Mouse (Mus musculus) liver, adult (tissue): Measurements from ENCODE around the gene Crip2.

Experiments used
- GATA4 ChIP-seq: IDR thresholded peaks from 2 replicates; pipeline ENCODE4 v1.6.1; 2014; ENCODE audit warnings: mild to moderate bottlenecking, low read length; ENCODE audit not compliant: insufficient replicate concordance

The Crip2 gene

DNA sequence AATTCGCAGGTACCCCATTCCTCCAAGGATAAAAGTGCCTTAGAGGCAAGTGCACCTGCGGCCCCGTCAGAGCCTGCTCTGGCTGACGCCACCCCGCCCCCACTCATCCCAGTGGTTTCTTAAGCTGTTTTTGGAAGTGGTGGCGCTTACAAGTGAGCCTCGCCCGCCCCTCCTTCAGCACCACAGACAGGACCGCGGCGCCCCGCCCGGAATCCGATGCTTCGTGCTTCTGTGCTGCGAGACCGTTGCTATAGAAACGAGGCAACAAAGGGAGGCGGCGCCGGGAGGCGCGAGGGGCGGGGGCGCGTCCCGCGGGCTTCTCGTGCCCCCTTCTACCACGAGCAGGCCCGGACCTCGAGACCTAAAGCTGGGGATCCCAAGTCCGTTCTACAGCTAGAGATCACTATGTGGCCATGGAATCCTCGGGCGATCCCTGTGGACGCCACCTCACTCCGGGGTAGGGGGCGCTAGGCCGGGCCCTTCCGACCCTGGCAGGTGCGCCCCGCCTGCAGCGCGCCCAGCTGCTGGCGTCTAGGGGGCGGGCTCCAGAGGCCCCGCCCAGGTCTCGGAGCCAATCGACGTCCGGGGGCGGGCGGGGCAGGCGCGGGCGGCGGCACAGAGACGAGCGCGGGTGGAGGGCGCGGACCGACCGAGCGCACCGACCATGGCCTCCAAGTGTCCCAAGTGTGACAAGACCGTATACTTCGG, at the start of gene Crip2:
Crip2 (plus strand) TSS at position 329 of the 708 bp plus-strand sequence.
- no peak for TF ChIP-seq GATA4

DNA sequence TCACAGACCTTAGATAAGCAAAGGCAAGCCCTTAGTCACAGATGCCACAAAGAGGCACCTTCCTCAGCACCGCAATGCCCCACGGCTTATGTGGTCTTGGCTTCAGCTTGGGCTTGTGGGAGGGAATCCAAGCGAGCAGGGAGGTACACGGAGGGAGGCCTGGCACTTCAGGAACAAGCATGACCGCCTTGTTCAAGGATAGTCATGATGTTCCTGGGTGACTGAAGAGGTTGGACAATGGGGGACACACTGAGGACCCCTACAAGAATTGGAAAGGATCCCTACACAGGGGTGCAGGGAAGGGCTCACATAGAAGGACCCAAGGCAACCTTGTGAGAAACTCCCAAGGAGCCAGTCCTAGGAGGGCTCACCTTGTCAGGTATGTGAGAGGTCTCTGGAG, 43.0 kb upstream of the Crip2 start:
- TF ChIP-seq GATA4, result no peak

DNA sequence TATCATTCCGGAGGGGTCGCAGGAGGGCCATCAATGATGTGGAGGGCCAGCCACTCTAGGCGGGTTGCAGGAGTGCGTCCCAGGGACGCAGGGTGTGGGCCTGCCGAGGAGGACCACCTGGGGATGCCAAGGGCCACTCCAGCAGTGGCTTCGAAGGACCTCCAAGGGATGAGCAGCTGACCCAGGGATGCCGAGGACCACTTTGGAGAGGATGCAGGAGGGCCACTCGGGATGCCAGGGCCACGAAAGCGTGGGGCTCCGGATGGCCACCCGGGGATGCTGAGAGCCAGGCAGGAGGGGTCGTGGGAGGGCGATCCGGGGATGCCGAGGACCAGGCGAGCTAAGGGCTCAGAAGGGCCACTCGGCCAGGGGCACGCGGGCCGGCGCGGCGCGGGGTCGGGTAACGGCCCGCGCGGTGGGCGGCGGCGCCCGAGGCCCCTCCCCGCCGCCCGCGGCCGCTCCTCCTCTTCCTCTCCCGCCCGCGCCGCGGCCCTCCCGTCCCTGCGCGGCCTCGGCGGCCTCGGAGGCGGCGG, 42.2 kb upstream of the Crip2 start, which contains the start of gene Mta1:
Mta1 (plus strand) TSS at position 530 of the 533 bp plus-strand sequence.
- TF ChIP-seq GATA4, result no peak

DNA sequence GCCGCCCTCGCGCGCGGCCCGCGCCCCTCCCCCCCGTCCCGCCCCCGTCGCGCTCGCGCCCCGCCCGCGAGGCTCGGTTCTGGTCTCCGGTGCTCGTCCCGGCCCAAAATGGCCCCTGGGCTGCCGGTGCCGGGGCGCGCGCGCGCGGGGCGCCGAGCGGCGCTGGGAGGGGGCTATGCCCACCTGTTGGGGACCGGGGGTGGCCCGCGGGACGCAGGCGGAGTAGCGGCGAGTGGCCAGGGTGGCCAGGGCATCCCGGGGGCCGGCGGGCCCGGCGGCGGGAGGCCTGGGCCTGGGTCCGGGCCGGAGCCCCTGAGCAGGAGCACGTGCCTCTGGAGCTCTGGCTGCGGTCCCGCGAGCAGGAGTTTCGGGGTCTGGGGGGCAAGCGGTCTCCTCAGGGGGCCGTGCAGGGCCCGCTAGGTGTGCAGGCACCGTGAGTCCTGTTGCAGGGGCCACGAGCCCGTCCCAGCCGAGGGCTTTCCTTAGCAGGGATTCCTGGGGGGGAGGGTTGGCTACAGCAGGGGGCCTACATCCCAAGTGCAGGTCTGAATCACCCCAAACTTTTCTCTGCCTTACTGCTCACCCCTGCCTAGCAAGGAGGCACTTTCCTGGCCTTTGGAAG, 41.4 kb upstream of the Crip2 start:
- TF ChIP-seq GATA4, result no peak

DNA sequence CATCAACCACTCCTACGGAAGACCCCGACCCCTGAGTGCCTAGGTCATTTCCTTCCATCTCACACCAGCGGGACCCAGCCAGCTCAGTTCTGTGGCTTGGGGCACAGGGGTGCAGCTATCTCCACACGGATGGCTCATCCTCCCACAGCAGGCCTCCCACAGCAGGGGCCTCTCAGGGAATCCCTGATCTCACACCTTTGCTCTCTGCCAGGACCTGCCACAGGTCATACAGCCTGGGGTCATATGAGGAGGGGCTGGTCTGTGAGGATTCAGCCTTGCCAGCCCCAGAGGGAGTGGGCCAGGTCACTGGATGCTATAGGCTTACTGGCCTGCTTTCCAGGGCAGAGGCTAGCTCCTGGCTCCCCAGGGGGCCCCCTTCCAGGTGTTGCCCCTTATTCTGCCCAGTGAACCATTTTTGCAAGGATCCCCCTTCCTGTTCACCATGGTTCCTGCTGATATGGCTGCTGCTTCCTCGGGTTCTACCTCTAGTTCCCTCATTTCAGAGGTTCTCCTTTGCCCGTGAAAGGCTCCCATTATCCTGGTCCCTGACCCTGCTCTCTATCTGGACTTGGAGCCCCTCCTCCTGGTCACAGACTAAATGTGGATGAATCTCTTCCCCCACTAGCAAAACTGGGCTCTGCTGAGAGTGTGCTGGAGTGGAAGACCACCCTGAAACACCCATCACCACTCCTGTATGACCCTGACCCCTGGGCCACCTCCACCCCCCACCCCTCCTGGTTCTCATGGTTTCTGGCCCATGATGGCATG, 40.4 kb upstream of the Crip2 start:
- no peak for TF ChIP-seq GATA4

DNA sequence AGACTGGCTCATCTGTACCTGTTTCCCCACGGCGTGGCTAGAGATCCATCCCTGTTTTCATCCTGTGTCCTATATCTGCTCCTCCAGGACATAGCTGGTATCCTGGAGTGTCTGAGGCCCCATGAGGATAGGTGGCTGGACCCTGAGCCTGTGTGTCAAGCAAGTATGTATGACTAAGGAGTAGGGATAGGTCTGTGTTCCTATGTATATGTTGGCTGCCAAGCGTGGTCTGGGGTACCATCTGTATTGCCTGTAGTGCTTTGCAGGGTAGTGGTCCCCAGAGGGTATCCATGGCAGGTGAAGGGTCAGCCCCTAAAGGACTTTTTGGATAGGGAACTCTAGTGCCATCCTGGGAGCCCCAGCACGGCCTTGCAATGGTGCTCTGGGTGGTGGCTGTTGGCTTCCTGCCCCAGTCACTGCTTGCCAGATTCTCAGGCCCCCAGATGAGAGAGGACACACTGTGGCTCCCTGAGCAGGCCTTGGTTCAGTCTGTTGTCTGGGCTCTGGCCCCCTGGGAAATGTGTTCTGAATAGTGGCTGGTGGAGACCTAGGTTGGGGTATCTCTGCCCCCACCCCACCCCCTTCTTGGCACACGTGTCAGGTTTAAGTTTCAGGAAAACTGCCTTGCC, 39.5 kb upstream of the Crip2 start:
- TF ChIP-seq GATA4, result no peak

DNA sequence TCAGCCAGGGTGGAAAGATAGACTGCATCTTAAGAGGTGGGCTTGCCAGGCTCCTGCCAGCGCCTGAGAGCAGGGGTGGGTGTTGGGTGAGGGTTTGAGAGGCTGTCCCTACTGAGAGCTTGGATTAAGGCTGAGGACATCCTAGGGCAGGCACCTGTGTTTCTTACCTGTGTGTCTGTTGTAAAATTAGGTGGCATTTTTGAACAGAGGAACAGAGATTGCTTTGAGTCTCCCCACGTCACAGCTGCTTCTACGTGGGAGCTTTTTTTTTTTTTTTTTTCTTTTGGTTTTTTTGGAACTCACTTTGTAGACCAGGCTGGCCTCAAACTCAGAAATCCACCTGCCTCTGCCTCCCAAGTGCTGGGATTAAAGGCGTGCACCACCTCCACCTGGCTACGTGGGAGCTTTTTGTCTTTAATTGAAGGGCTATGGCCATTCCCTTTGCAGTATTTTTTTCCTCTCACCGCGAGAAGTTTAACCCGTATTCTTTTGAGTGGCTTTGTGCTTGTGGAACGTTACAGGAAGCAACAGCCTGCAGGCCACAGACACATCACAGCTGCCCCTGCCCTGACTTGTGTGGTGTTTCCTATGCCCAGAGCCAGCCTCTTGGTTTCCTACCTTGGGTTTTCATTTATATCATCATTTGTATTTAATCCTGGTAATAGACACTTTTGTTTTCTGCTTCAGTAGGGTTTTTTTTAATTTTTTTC, 38.6 kb upstream of the Crip2 start:
- TF ChIP-seq GATA4, result no peak

DNA sequence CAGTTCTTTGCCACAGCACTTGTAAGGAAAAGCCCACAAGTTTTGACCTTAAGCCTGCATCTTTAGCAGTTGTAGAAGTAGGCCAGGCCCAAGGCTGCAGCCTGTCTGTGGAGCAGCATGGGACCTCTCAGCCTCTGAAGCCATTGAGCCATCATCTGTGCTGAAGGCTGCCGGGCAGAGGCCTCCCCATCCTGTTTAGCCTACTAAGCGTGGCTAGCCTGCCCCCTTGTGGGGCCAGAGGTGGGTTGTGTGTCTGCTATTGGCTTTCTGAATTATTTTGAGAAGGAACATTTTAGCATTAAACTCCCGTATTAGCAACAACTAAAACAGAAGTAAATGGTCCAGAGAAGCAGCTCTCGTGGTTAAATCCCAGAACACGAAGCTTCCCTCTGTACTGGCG, 37.6 kb upstream of the Crip2 start:
- no peak for TF ChIP-seq GATA4

DNA sequence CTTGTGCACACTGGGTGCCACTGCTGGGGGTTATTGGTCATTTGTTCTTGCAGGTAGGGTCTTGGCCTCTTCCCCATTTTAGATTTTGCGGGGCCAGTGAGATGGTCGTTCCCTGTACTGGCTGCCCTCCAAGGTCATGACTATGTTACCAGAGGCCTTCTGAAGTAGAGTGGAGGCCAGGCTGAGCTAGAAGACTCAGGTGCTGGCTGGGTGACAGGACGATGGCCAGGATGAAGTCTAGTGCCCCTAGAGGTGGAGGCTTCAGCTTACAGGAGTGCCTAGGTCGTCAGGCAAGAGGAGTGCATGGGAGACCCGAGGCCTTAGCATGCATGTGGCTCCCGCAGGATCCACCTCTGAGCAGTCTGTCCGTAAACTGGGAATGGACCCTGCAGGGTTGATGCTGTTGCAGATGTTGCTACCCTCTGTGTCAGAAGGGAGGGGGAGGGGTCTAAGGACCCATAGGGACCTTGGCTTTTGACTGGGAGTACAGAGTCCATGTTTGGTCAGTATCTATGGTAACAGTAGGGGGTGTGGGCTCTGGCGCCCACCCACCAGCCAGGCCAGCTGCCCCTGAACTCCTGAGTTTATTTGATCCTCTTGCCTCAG, 36.1 kb upstream of the Crip2 start:
- no peak for TF ChIP-seq GATA4

DNA sequence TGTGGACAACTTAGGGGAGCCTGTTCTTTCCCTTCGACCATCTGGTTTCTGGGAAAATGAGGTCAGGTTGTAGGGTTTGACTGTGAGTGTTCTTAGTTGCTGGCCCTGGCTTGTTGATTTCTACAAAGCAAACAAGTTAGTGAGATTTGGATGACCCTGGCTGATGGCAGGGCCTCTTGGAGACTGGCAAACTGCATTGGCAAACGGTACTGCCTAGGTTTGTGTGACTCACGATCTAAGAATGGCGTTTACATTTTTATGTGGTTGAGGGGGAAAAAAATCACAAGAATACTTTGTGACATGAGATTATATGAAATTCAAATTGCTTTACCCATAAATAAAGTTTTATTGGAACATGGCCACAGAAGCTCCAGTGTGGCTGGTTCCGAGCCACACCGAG, 33.6 kb upstream of the Crip2 start:
- no peak for TF ChIP-seq GATA4

DNA sequence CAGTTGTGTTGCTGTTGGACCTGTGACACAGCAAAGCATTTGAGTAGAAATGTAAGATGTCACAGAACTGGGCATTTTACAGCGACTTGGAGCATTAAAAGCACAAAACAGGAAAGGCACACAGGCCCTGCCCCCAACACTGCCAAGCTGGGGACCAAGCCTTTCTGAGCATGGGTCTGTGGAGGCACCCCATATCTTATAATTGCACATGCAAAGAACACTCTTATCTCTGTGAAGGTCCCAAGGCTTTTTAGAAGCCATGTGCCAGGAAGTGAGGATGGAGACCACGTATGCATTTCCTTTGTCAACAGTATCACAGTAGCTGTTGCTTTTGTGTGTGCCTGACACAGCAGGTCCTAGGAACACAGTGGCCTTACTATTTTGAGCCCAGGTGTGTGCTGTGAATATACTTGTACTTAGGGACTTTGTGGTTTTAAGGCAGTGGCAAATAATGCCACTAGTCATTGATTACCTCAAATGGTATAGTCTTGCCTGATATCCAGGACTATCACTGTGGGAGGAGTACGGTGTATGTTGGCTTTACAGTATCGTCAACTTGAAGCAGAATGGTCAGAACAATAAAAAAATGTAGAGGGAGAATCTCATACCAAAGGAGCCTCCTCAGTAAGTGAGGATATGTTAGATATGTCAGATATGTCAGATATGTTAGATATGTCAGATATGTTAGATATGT, 32.5 kb upstream of the Crip2 start:
- TF ChIP-seq GATA4, result 0 out of 2 replicates have a peak, but pooled peaks have one; percentile 27

DNA sequence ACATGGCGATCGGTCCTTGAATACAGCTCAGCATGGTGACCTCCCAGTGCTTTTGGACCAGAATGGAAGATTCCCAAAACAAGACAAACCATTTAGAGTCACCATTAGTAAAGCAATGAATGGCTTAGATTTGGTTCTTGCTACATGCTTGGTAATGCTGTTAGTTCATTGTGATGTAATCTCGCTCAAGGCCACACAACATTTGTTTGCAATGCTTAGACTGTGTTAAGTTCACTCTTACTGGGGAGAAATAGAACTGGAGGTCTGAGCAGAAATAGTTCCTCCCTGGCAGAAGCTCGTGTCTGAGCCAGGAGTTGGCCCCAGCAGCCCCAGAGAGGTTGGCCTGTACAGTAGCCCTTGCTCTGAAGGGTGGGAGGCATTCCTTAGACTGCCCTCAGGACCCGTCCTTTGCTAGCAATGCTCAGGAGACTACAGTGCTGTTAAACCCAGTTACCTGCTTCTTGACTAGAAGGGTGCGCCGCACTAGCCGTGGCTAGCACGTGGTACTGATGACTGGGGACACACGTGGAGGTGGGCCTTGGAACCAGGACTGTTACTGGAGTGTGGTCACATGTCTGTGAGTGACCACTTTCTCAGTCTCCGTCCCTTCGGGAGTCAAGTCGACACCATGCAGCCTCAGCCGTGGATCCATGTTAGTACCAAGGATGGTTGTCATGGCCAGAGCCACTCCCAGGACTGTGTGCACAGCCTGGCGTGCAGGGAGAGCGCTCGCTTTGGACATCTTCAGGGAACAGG, 31.3 kb upstream of the Crip2 start:
- TF ChIP-seq GATA4, result no peak

DNA sequence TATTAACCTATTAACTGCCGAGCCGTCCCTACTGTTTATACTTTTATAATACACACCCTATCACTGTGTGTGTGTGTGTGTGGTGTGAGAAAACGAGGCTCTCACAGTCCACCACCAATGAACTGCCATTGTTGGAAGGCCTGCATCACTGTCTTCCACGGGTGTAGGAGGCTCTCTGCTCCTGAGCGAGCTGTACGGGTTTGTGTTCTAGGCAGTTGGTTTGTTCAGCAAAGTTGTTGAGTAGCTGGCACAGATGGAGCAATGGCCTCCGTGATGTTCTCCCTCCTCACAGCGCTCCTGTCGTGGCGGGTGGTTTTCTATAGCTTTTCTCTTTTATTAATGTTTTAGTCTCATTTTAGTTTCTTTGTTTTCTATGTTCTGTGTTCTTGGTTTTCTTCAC, 30.2 kb upstream of the Crip2 start:
- no peak for TF ChIP-seq GATA4
